Mouse (Mus musculus) heart, adult 2 months (tissue): Measurements from ENCODE around the gene Itpkc. TPM values are rescaled to one million over a fixed set of nuclear protein-coding genes. Genes with fewer than 3 reads are reported as not detected.

Experiments
- DNase-seq, 2 experiments: peaks; one replicate each; pipeline ENCODE4 v3.0.0; 2021
- H3K27ac ChIP-seq: fragments of 200-600 bp; 2 replicates; pipeline ENCODE4 v1.8.1; 2022
- H3K27me3 ChIP-seq: fragments of 200-500 bp; 2 replicates; pipeline ENCODE4 v1.6.1; 2012; ENCODE audit warnings: mild to moderate bottlenecking, low read length, inconsistent platforms, mixed read lengths; ENCODE audit not compliant: control insufficient read depth, insufficient read depth
- H3K36me3 ChIP-seq: fragments of 200-500 bp; 2 replicates; pipeline ENCODE4 v1.6.1; 2012; ENCODE audit warnings: low read length, inconsistent platforms; ENCODE audit not compliant: control insufficient read depth, insufficient read depth
- H3K4me1 ChIP-seq: fragments of 200-500 bp; 2 replicates; pipeline ENCODE4 v1.6.1; 2011; ENCODE audit warnings: low read length; ENCODE audit not compliant: control insufficient read depth, insufficient read depth
- H3K4me3 ChIP-seq: fragments of 200-600 bp; 2 replicates; pipeline ENCODE4 v1.8.1; 2022
- H3K79me2 ChIP-seq: fragments of 200-500 bp; replicated peaks from 2 replicates; pipeline ENCODE4 v1.6.1; 2012; ENCODE audit warnings: mild to moderate bottlenecking, inconsistent platforms, low read length, moderate library complexity, mixed read lengths; ENCODE audit not compliant: control insufficient read depth, insufficient read depth
- H3K9ac ChIP-seq: fragments of 200-500 bp; 2 replicates; pipeline ENCODE4 v1.6.1; 2012; ENCODE audit warnings: low read depth, mild to moderate bottlenecking, control low read depth, inconsistent platforms, low read length, mixed read lengths
- CTCF ChIP-seq: fragments of 200-600 bp; IDR thresholded peaks from 2 replicates; pipeline ENCODE4 v1.8.1; 2022; ENCODE audit warnings: antibody characterized with exemption, mild to moderate bottlenecking, moderate library complexity
- EP300 ChIP-seq: fragments of 200-500 bp; IDR thresholded peaks from 2 replicates; pipeline ENCODE4 v1.6.1; 2011; ENCODE audit warnings: low read depth, low read length, control low read depth; ENCODE audit not compliant: insufficient read depth
- POLR2A ChIP-seq: fragments of 200-500 bp; IDR thresholded peaks from 2 replicates; pipeline ENCODE4 v1.6.1; 2011; ENCODE audit warnings: mild to moderate bottlenecking, low read depth, low read length, control low read depth; ENCODE audit not compliant: insufficient read depth
- WGBS: fragments of 180-500 bp; shearing (Covaris S2); methylation state at CpG from one replicate; pipeline ENCODE4 v1.1.7; 2018; 5-methylcytosine and 5-hydroxymethylcytosine counted together
- intact Hi-C: fragments of 180-260 bp; cut with DNase I; formaldehyde crosslinking; loops from one replicate; pipeline ENCODE4 v1.15.1; 2025
- polyA plus RNA-seq: library from polyadenylated mRNA; depleted of rRNA; stranded (reverse); fragments of >200 nt; gene quantifications from 2 replicates; pipeline ENCODE4 v1.2.3, GENCODE M21; 2012
- total RNA-seq, 2 experiments: library from RNA; stranded (reverse); gene quantifications; 2 replicates each; pipeline ENCODE4 v1.2.3; 2021

Itpkc gene
- total and polyA plus RNA-seq, 3 experiments = 4.2 to 4.8 (median 4.4) TPM

- Histone ChIP-seq H3K79me2 (no peaks in the 10 kb centered on the region), H3K4me1 (peaks cover 4% of the 10 kb centered on the region; the same call in 1 of the 2 replicates), H3K27me3 (no peaks in the 10 kb centered on the region), H3K9ac (no peak overlapping the region), H3K36me3 (no peaks in the 10 kb centered on the region), H3K27ac (no peak overlapping the region), H3K4me3 (no peak overlapping the region)
- intact Hi-C loops = no loop called here
- 66% methylated on average over 3 of the region's 3 CpGs for WGBS
- no peak for DNase-seq
- TF ChIP-seq EP300 (no peak), CTCF (peak; percentile 71)
Observed at GRCm38 (mm10) chr7:27184964-27185363, 43.5 kb downstream of the Itpkc start.

- Histone ChIP-seq H3K4me1 (peaks cover 4% of the 10 kb centered on the region; the same call in 1 of the 2 replicates), H3K9ac (no peak overlapping the region), H3K79me2 (no peaks in the 10 kb centered on the region), H3K36me3 (no peaks in the 10 kb centered on the region), H3K27ac (no peak overlapping the region), H3K27me3 (no peaks in the 10 kb centered on the region), H3K4me3 (no peak overlapping the region)
- no peak for DNase-seq
- no peak for TF ChIP-seq EP300
- TF ChIP-seq CTCF = no peak
- no peak for TF ChIP-seq POLR2A
- WGBS = 54% methylated on average over 1 of the region's 1 CpGs
- intact Hi-C loops = no loop called here
Observed at GRCm38 (mm10) chr7:27182498-27182897, 46.0 kb downstream of the Itpkc start.

DNA sequence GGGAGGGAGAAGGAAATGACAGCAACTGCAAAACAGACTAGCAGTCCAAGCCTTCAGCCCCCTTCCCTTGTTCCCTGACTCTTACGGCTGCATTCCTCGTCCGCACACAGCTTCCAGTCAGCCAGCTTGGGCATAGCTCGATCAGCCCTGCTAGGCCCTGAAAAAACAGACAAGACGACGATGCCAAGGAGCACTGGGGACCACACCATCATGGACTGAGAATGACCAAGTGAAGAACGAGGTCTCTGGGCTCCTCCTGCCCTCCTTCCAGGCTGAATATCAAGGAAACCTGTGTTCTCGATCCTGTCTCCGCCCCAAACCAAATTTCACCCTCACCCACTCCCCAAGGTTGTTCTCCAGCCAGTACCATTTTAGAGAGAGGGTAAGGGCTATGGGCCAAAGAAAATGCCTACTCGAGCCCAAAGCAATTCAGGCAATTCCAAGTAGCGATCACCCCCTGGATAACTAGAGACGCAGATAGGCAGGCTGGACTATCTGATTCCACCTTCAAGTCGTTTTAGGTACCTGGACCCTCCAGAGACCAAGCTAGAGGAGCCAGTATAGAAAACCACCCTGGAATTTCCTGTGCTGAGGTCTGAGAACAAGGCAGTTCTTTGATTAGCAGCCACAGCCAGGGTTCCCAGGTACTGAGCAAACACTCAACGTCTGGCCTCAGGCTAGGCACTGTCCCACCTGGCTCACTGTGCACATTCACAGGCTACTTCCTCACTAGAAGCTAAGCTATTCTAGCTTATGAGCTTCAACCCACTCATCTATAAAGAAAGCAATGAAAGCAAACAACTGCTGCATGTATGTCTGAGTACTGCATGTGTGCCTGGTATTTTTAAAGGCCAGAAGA lies 47.4 kb downstream of the Itpkc start, which contains the start of the genes Gm21983 and Mia:
Gene Gm21983 (minus strand): TSS at position 250 of the 859 bp plus-strand sequence.
Gene Mia (minus strand): TSS at position 321 of the 859 bp plus-strand sequence.
- WGBS = 63% methylated on average over 14 of the region's 14 CpGs

DNA sequence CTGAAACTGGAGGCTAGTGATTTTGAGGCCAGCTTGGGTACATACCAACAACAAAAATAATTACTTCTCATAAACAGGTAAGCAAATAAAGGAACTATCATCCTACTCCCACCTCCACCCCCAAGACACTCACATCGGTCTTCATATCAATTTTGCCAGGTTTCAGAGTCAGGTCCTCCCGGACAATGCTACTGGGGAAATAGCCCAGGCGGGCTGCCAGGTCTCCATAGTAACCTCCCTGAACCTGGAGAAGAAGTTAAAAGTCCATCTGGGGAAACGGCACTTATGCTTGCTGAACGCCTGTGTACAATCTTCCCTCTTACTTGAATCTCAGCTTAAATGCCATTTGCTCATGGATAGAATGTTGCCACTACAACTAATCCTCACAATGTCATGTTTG lies 48.4 kb downstream of the Itpkc start:
- H3K9ac ChIP-seq = no peak overlapping the region
- H3K79me2 ChIP-seq = no peaks in the 10 kb centered on the region

More for the DNA sequence above, 47.4 kb downstream of the Itpkc start, which contains the start of the genes Gm21983 and Mia:
- no peak within 1 kb of the TSS for H3K4me3 ChIP-seq
- H3K27ac ChIP-seq = peak within 1 kb of the TSS; percentile 74; the same call in 1 of the 2 replicates
- no peaks in the 10 kb centered on the region for H3K27me3 ChIP-seq
- no peaks in the 10 kb centered on the region for H3K79me2 ChIP-seq
- peaks cover 4% of the 10 kb centered on the region; the same call in 1 of the 2 replicates for H3K4me1 ChIP-seq
- TF ChIP-seq POLR2A = no peak
- no peak for TF ChIP-seq CTCF
- TF ChIP-seq EP300 = no peak
- no peaks in the 10 kb centered on the region for H3K36me3 ChIP-seq
- intact Hi-C loops = loop anchor here (2.0 kb wide), 1 partner anchor 14 kb away; the partner anchor contains the start of gene BC024978
- no peak for DNase-seq
- no peak within 1 kb of the TSS for H3K9ac ChIP-seq

GRCm38 (mm10) chr7:27179217-27179918 lies 49.1 kb downstream of the Itpkc start:
- no peak for DNase-seq
- Histone ChIP-seq H3K9ac (no peak overlapping the region; the same call in 1 of the 2 replicates), H3K27ac (peak overlapping the region; percentile 74), H3K27me3 (no peaks in the 10 kb centered on the region), H3K36me3 (no peaks in the 10 kb centered on the region), H3K4me3 (peak overlapping the region; percentile 94), H3K79me2 (no peaks in the 10 kb centered on the region), H3K4me1 (peaks cover 4% of the 10 kb centered on the region; the same call in 1 of the 2 replicates)
- 42% methylated on average over 16 of the region's 16 CpGs for WGBS
- TF ChIP-seq EP300 (no peak), POLR2A (no peak), CTCF (no peak)
- intact Hi-C loops = loop anchor here (2.0 kb wide), 1 partner anchor 19 kb away; no protein-coding TSS in a partner anchor

More for the DNA sequence above, 48.4 kb downstream of the Itpkc start:
- Histone ChIP-seq H3K36me3 (no peaks in the 10 kb centered on the region), H3K27me3 (no peaks in the 10 kb centered on the region), H3K4me1 (peaks cover 4% of the 10 kb centered on the region; the same call in 1 of the 2 replicates), H3K27ac (peak overlapping the region; percentile 74; the same call in 1 of the 2 replicates), H3K4me3 (no peak overlapping the region)
- peak; percentile 72 to 74 for DNase-seq
- intact Hi-C loops = loop anchor here (2.0 kb wide), 1 partner anchor 15 kb away; the partner anchor contains the start of gene BC024978
- 26% methylated on average over 5 of the region's 5 CpGs for WGBS
- TF ChIP-seq POLR2A (no peak), EP300 (no peak), CTCF (no peak)
